Mouse (Mus musculus) intestine, embryonic 16.5 days (tissue): ENCODE data around the gene Vrk1. TPM values are rescaled to one million over a fixed set of nuclear protein-coding genes. Genes with fewer than 3 reads are reported as not detected.

Source experiments
- ATAC-seq: fragments of 200-750 bp; cut with Nextera tagmentation; 2 replicates; pipeline ENCODE4 v1.8.0; 2017; ENCODE audit warnings: moderate TSS enrichment, moderate library complexity
- H3K27ac ChIP-seq: fragments of 300-500 bp; sonication (generic); 2 replicates; pipeline ENCODE4 v1.5.1; 2014; ENCODE audit warnings: mild to moderate bottlenecking, low read length
- H3K27me3 ChIP-seq: fragments of 300-500 bp; sonication (generic); replicated peaks from 2 replicates; pipeline ENCODE4 v1.6.1; 2014; ENCODE audit warnings: low read length, control low read depth, mixed read lengths; ENCODE audit not compliant: control insufficient read depth, insufficient read depth
- H3K36me3 ChIP-seq: fragments of 300-500 bp; sonication (generic); 2 replicates; pipeline ENCODE4 v1.6.1; 2014; ENCODE audit warnings: low read length, control low read depth; ENCODE audit not compliant: control insufficient read depth, insufficient read depth
- H3K4me1 ChIP-seq: fragments of 300-500 bp; sonication (generic); 2 replicates; pipeline ENCODE4 v1.6.1; 2014; ENCODE audit warnings: low read length, control low read depth, mixed read lengths; ENCODE audit not compliant: control insufficient read depth, insufficient read depth
- H3K4me2 ChIP-seq: fragments of 300-500 bp; sonication (generic); 2 replicates; pipeline ENCODE4 v1.6.1; 2014; ENCODE audit warnings: low read depth, low read length, control low read depth
- H3K4me3 ChIP-seq: fragments of 300-500 bp; sonication (generic); 2 replicates; pipeline ENCODE4 v1.5.1; 2014; ENCODE audit warnings: mild to moderate bottlenecking, low read length
- H3K9ac ChIP-seq: fragments of 300-500 bp; sonication (generic); 2 replicates; pipeline ENCODE4 v1.6.1; 2014; ENCODE audit warnings: low read depth, low read length
- H3K9me3 ChIP-seq: fragments of 300-500 bp; sonication (generic); 2 replicates; pipeline ENCODE4 v1.6.1; 2016; ENCODE audit warnings: low read length, control low read depth; ENCODE audit not compliant: control insufficient read depth
- WGBS: fragments of 180-500 bp; shearing (Covaris S2); extraction: QIAGEN DNeasy Blood & Tissue Kit; methylation state at CpG from one replicate; pipeline ENCODE4 v1.1.7; 2014; 5-methylcytosine and 5-hydroxymethylcytosine counted together
- polyA plus RNA-seq: library from polyadenylated mRNA; unstranded; fragments of >200 nt; fragmentation: Nextera tagmentation; extraction: Ambion mirVana; gene quantifications from 2 replicates; pipeline ENCODE4 v1.2.1, GENCODE M21; 2015

Vrk1 gene
- polyA plus RNA-seq, 1 experiment from 2014 or later = 61.2 TPM

GRCm38 (mm10) chr12:105972673-105973072 lies 37.4 kb upstream of the Vrk1 start:
- ATAC-seq = no peak
- Histone ChIP-seq H3K27ac (no peak overlapping the region), H3K9ac (no peak overlapping the region), H3K27me3 (no peaks in the 10 kb centered on the region), H3K4me3 (no peak overlapping the region), H3K4me1 (peaks cover 3% of the 10 kb centered on the region; the same call in 1 of the 2 replicates), H3K36me3 (no peaks in the 10 kb centered on the region), H3K9me3 (no peaks in the 10 kb centered on the region), H3K4me2 (no peak overlapping the region)
- 81% methylated on average over 8 of the region's 8 CpGs for WGBS

DNA sequence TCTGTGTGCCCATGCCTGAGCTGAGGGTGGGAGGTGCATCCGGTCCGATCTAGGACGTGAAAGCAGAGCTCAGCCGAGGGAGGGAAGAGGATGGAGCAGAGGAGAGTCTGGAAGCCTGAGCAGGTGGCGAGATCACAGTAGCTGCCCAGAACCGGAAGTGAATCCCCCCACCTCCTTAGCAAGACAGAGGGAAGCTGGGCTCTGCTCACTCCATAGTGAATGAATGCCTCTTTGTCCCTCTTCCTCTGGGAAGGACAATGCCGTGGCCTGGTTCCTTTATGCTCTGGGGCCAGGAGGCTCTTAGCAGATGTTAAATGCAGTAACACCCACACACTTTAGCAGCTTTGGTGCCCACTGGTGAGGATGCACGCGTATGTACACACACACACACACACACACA lies 36.3 kb upstream of the Vrk1 start:
- Histone ChIP-seq H3K27me3 (no peaks in the 10 kb centered on the region), H3K27ac (no peak overlapping the region), H3K9me3 (no peaks in the 10 kb centered on the region), H3K4me3 (no peak overlapping the region), H3K36me3 (no peaks in the 10 kb centered on the region), H3K4me1 (no peaks in the 10 kb centered on the region), H3K9ac (no peak overlapping the region), H3K4me2 (no peak overlapping the region)
- 63% methylated on average over 9 of the region's 9 CpGs for WGBS
- no peak for ATAC-seq

GRCm38 (mm10) chr12:105974107-105974506 lies 35.9 kb upstream of the Vrk1 start:
- Histone ChIP-seq H3K9ac (no peak overlapping the region), H3K9me3 (no peaks in the 10 kb centered on the region), H3K4me3 (no peak overlapping the region), H3K27me3 (no peaks in the 10 kb centered on the region), H3K27ac (no peak overlapping the region), H3K36me3 (no peaks in the 10 kb centered on the region), H3K4me2 (no peak overlapping the region), H3K4me1 (no peaks in the 10 kb centered on the region)
- ATAC-seq = peak; percentile 31; the same call in 1 of the 2 replicates
- WGBS = 57% methylated on average over 5 of the region's 5 CpGs

- no peaks in the 10 kb centered on the region for H3K9me3 ChIP-seq
- 34% methylated on average over 10 of the region's 16 CpGs for WGBS
- no peaks in the 10 kb centered on the region for H3K36me3 ChIP-seq
- peak overlapping the region; percentile 12 for H3K4me3 ChIP-seq
- no peaks in the 10 kb centered on the region for H3K4me1 ChIP-seq
- ATAC-seq = peak; percentile 85
- H3K27ac ChIP-seq = no peak overlapping the region
- H3K4me2 ChIP-seq = peak overlapping the region; percentile 43
- H3K27me3 ChIP-seq = no peaks in the 10 kb centered on the region
- no peak overlapping the region; the same call in 1 of the 2 replicates for H3K9ac ChIP-seq
These were observed 28.7 kb upstream of the Vrk1 start for GRCm38 (mm10) chr12:105981121-105981973.

DNA sequence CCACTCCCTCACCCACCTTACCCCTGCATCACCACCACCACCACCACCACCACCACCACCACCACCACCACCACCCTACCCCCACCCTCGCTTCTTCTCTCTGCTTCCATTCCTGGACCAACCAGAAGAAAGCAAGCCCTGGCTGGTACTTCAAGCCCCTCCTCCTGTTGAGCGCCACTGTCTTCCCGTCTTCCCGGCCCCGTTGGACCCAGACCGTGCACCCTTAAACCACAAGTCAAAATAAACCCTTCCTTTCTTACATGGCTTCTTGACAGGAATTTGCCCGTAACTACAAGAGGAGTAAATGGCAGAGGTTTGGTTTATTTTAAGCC lies 28.1 kb upstream of the Vrk1 start:
- H3K4me2 ChIP-seq = peak overlapping the region; percentile 43; the same call in 1 of the 2 replicates
- no peak overlapping the region for H3K4me3 ChIP-seq
- no peak overlapping the region for H3K27ac ChIP-seq
- no peak overlapping the region for H3K9ac ChIP-seq
- no peaks in the 10 kb centered on the region for H3K4me1 ChIP-seq
- no peaks in the 10 kb centered on the region for H3K9me3 ChIP-seq
- 71% methylated on average over 7 of the region's 7 CpGs for WGBS
- H3K36me3 ChIP-seq = no peaks in the 10 kb centered on the region
- ATAC-seq = peak; percentile 21; the same call in 1 of the 2 replicates
- no peaks in the 10 kb centered on the region for H3K27me3 ChIP-seq

GRCm38 (mm10) chr12:105982598-105982997 lies 27.4 kb upstream of the Vrk1 start:
- no peaks in the 10 kb centered on the region for H3K27me3 ChIP-seq
- no peak overlapping the region for H3K9ac ChIP-seq

DNA sequence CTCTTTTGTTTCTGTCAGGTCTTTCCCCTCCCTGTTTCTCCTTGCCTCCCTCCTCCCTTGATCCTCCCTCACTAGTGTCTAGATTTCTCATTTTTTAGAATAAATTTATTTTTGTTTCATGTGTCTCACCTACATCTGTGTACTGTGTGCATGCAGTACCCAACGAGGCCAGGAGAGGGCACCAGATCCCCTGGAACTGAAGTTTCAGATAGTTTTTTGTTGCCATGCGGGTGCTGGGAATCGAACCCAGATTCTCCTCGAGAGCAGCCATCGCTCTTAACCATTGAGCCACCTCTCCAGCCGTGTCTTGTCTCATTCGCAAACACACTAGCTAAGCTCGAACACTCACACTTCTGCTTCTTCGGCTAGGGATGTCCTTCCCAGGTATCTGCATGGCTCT lies 26.5 kb upstream of the Vrk1 start:
- Histone ChIP-seq H3K36me3 (no peaks in the 10 kb centered on the region), H3K4me3 (no peak overlapping the region), H3K4me1 (no peaks in the 10 kb centered on the region), H3K9me3 (no peaks in the 10 kb centered on the region), H3K27ac (no peak overlapping the region), H3K4me2 (no peak overlapping the region), H3K9ac (no peak overlapping the region), H3K27me3 (no peaks in the 10 kb centered on the region)
- WGBS = 92% methylated on average over 9 of the region's 9 CpGs
- ATAC-seq = no peak

More at GRCm38 (mm10) chr12:105982598-105982997, 27.4 kb upstream of the Vrk1 start:
- WGBS = 79% methylated on average over 6 of the region's 6 CpGs
- no peak overlapping the region for H3K4me2 ChIP-seq
- H3K27ac ChIP-seq = no peak overlapping the region
- no peaks in the 10 kb centered on the region for H3K36me3 ChIP-seq
- H3K4me1 ChIP-seq = no peaks in the 10 kb centered on the region
- H3K4me3 ChIP-seq = no peak overlapping the region
- H3K9me3 ChIP-seq = no peaks in the 10 kb centered on the region
- ATAC-seq = no peak

DNA sequence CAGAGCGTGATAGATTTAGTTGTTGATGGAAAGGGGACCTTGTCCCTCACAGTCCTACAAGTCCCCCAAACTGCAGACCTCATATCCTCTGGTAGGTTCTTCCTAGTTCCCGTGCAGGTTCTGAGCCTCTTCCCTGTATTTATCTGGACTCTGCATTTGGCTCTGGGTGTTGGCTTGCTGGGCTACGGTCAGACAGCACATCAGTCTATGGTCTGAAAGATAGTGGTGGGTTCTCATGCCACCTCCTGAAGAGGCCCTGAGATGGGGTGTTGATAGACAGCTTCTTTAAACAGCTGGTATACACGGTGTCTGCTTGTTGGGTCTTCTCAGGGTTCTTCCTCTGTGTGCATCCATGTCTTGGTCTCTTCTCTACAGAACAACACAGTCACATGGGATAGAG lies 21.6 kb upstream of the Vrk1 start:
- no peaks in the 10 kb centered on the region for H3K4me1 ChIP-seq
- H3K27ac ChIP-seq = no peak overlapping the region
- no peaks in the 10 kb centered on the region for H3K9me3 ChIP-seq
- H3K4me2 ChIP-seq = no peak overlapping the region
- H3K27me3 ChIP-seq = no peaks in the 10 kb centered on the region
- no peak overlapping the region for H3K4me3 ChIP-seq
- WGBS = 82% methylated on average over 4 of the region's 4 CpGs
- H3K9ac ChIP-seq = no peak overlapping the region
- no peak for ATAC-seq
- no peaks in the 10 kb centered on the region for H3K36me3 ChIP-seq

DNA sequence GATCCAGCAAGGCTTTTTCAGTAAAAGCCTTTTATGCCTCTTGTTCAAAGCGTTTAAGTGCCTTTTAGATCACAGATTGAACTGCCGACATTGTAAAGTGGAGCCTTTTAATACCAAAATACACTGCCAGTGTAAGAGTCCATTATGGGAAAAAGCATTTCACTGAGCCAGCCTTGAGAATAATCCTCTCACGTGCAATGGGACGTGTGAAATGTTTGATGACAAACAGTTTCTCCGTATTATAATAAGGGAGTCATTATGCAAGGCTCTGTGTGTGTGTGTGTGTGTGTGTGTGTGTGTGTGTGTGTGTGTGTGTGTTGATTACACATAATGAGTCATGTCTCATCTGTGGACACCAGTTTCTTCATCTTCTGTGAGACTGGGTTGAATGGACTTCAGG lies 17.3 kb upstream of the Vrk1 start:
- ATAC-seq = no peak
- no peak overlapping the region for H3K4me2 ChIP-seq
- whole genome bisulfite sequencing = 83% methylated on average over 5 of the region's 5 CpGs
- no peak overlapping the region for H3K4me3 ChIP-seq
- no peaks in the 10 kb centered on the region for H3K27me3 ChIP-seq
- no peak overlapping the region for H3K9ac ChIP-seq
- no peaks in the 10 kb centered on the region for H3K36me3 ChIP-seq
- no peak overlapping the region for H3K27ac ChIP-seq
- no peaks in the 10 kb centered on the region for H3K9me3 ChIP-seq
- H3K4me1 ChIP-seq = no peaks in the 10 kb centered on the region

DNA sequence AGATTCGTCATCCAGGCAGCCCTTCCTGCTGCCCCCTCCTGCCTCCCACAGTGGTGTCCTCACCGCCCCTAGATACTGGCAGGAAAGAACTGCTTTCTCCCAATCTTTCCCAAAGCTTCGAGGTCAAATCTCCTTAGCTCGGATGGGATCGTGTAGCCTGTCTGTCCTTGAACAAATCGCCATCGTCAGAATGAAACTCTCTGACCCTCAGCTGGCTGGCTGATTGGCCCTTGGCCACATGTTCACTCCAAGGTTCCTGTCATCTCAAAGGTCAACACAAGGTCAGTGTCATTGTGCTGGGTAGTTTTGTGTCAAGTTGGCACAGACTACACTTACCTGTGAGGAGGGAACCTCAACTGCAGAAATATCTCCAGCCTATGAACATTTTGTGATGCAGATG lies 16.7 kb upstream of the Vrk1 start:
- Histone ChIP-seq H3K36me3 (no peaks in the 10 kb centered on the region), H3K27me3 (no peaks in the 10 kb centered on the region), H3K27ac (no peak overlapping the region), H3K4me2 (no peak overlapping the region), H3K9ac (no peak overlapping the region), H3K4me1 (no peaks in the 10 kb centered on the region), H3K4me3 (no peak overlapping the region), H3K9me3 (no peaks in the 10 kb centered on the region)
- ATAC-seq = no peak
- WGBS = 60% methylated on average over 7 of the region's 7 CpGs
